Mouse (Mus musculus): Measurements from ENCODE around the gene Cebpb.

The Cebpb gene

GRCm38 (mm10) chr2:167693540-167693939 lies 4.8 kb downstream of the Cebpb start:
- Histone ChIP-seq H3K36me3 (ENCODE audit: control insufficient read depth, insufficient read depth, low read length, poor library complexity, severe bottlenecking) (no peaks in the 10 kb centered on the region), H3K27me3 (ENCODE audit: control insufficient read depth, insufficient read depth, low read length, poor library complexity, severe bottlenecking) (no peaks in the 10 kb centered on the region)
- DNase-seq (ENCODE audit: low read depth, low spot score) = no peak

DNA sequence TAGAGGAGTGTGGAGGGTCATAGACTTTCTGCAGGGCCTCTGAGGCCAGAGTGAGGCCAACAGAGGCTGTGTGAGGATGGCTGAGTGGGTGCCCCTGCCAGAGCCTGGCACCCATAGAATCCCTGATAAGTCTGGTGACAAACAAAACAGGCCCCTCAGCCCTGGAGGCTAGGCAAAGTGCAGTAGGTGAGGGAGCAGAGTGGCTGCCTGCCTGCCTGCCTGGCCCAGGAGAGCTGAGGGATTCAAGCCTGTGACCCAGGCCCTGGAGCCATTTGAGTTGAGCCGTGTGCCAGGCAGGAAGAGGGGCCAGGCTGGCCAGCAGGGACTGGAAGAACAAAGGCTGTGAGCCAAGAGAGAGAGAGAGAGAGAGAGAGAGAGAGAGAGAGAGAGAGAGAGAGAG lies 5.5 kb downstream of the Cebpb start:
- DNase-seq (ENCODE audit: low read depth, low spot score) = no peak
- Histone ChIP-seq H3K27me3 (ENCODE audit: control insufficient read depth, insufficient read depth, low read length, poor library complexity, severe bottlenecking) (no peaks in the 10 kb centered on the region), H3K36me3 (ENCODE audit: control insufficient read depth, insufficient read depth, low read length, poor library complexity, severe bottlenecking) (no peaks in the 10 kb centered on the region)

DNA sequence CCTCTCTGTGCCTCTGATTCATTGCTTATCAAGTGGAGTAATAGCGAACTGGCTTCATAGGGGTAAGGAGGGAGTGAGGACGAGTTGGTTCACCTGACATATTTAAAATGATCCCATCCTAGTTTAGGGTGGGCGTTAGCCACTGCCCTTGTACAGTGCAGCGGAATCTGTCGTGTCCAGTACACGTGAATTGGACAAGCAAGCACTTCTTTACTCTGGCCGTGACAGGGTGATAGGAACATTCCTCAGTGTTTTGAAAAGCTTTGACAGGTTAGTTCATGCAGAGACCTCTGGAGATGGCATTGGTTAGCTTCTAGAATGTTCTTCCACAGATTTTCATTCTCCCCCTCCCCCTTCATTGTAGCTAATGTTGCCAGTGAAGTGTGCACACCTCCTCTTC lies 6.2 kb downstream of the Cebpb start:
- Histone ChIP-seq H3K27me3 (ENCODE audit: control insufficient read depth, insufficient read depth, low read length, poor library complexity, severe bottlenecking) (no peaks in the 10 kb centered on the region), H3K36me3 (ENCODE audit: control insufficient read depth, insufficient read depth, low read length, poor library complexity, severe bottlenecking) (no peaks in the 10 kb centered on the region)
- no peak for DNase-seq (ENCODE audit: low read depth, low spot score)

DNA sequence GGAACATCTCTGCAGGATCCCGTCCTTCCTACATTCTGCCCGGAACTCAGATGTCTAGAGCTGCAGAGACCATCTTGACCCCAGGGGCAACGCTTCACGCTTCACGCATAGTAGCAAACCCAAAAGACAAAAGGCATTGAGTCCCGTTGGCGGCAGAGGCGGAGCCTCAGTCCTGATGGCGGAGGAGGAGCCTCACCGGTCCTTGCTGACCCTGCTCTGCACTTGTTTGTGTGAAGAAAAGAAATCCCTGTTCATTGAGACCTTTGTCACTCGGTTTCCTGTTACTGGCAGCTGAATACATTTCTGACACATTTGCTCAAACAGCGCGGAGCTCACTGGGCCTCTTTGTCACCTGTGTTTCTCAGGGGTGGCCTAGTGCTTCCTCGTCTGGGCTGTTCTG lies 6.8 kb downstream of the Cebpb start:
- Histone ChIP-seq H3K36me3 (ENCODE audit: control insufficient read depth, insufficient read depth, low read length, poor library complexity, severe bottlenecking) (no peaks in the 10 kb centered on the region), H3K27me3 (ENCODE audit: control insufficient read depth, insufficient read depth, low read length, poor library complexity, severe bottlenecking) (no peaks in the 10 kb centered on the region)
- DNase-seq (ENCODE audit: low read depth, low spot score) = no peak

- Histone ChIP-seq H3K27me3 (ENCODE audit: control insufficient read depth, insufficient read depth, low read length, poor library complexity, severe bottlenecking) (no peaks in the 10 kb centered on the region), H3K36me3 (ENCODE audit: control insufficient read depth, insufficient read depth, low read length, poor library complexity, severe bottlenecking) (no peaks in the 10 kb centered on the region)
- DNase-seq (ENCODE audit: low read depth, low spot score) = no peak
These were observed 7.4 kb downstream of the Cebpb start for GRCm38 (mm10) chr2:167696143-167696542.

- DNase-seq (ENCODE audit: low read depth, low spot score) = peak; percentile 84
- Histone ChIP-seq H3K27me3 (ENCODE audit: control insufficient read depth, insufficient read depth, low read length, poor library complexity, severe bottlenecking) (no peaks in the 10 kb centered on the region), H3K36me3 (ENCODE audit: control insufficient read depth, insufficient read depth, low read length, poor library complexity, severe bottlenecking) (no peaks in the 10 kb centered on the region)
These were observed 9.2 kb downstream of the Cebpb start for GRCm38 (mm10) chr2:167697902-167698301.

- no peaks in the 10 kb centered on the region for H3K36me3 ChIP-seq (ENCODE audit: control insufficient read depth, insufficient read depth, low read length, poor library complexity, severe bottlenecking)
- DNase-seq (ENCODE audit: low read depth, low spot score) = no peak
- H3K27me3 ChIP-seq (ENCODE audit: control insufficient read depth, insufficient read depth, low read length, poor library complexity, severe bottlenecking) = no peaks in the 10 kb centered on the region
These were observed 11.3 kb downstream of the Cebpb start for GRCm38 (mm10) chr2:167700018-167700417.

- no peak for DNase-seq (ENCODE audit: low read depth, low spot score)
- no peaks in the 10 kb centered on the region for H3K36me3 ChIP-seq (ENCODE audit: control insufficient read depth, insufficient read depth, low read length, poor library complexity, severe bottlenecking)
- no peaks in the 10 kb centered on the region for H3K27me3 ChIP-seq (ENCODE audit: control insufficient read depth, insufficient read depth, low read length, poor library complexity, severe bottlenecking)
These were observed 12.8 kb downstream of the Cebpb start for GRCm38 (mm10) chr2:167701472-167701871.

DNA sequence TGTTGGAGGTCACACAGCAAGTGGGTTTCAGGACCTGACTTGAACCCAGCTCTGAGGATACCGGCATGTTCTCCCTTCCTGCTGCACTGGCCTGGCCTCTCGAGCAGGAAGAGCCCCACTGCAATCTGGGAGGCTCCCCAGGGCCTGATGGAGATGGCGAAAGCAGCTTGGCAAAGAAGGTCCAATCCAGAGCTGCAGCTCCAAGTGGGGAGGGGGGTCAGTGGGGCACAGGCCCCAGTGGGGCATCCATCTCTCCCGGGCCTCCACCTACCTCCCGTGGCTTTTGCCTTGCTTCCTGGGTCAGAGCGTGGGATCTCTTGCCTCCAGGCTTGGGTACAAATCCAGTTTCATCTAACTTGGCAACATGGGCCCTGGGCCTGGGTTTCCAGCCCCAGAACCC lies 13.4 kb downstream of the Cebpb start:
- Histone ChIP-seq H3K36me3 (ENCODE audit: control insufficient read depth, insufficient read depth, low read length, poor library complexity, severe bottlenecking) (no peaks in the 10 kb centered on the region), H3K27me3 (ENCODE audit: control insufficient read depth, insufficient read depth, low read length, poor library complexity, severe bottlenecking) (no peaks in the 10 kb centered on the region)
- no peak for DNase-seq (ENCODE audit: low read depth, low spot score)

- Histone ChIP-seq H3K27me3 (ENCODE audit: control insufficient read depth, insufficient read depth, low read length, poor library complexity, severe bottlenecking) (no peaks in the 10 kb centered on the region), H3K36me3 (ENCODE audit: control insufficient read depth, insufficient read depth, low read length, poor library complexity, severe bottlenecking) (no peaks in the 10 kb centered on the region)
- DNase-seq (ENCODE audit: low read depth, low spot score) = no peak
These were observed 15.7 kb downstream of the Cebpb start for GRCm38 (mm10) chr2:167704409-167704808.

DNA sequence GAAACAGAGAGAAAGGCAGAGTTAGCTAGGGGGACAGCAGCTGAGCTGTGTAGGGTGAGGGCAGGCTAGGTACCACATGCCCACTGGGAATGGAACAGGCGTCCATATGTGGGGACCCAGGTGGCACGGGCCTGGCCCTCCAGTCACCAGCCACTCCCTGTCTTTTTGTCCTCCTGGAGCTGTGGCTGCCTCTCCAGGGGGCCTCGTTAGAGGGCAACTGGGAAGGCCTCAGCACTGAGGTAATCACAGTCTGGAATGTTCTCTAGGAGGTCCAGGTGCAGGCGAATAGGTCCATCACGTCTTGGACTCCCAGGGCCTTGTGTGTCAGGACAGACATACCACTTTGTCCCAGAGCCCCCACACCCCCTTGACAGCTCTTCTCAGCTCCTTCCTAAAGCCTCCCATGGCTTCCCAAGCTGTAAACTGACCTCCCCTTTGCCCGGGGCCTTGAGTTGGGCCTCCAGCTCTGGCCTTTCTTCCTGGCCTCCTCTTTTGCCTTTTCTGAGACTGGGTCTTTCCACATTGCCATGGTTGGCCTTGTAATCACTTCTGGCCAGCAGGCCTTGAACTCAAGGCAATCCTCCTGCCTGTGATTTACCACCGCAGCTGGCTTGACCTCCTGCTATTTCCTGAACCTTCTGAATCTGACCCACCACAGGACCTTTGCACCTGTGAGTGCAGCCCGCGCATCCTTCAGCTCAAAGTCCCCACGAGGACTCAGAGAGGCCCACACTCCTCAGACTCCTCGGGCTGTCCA lies 17.6 kb downstream of the Cebpb start:
- no peak for DNase-seq (ENCODE audit: low read depth, low spot score)
- no peaks in the 10 kb centered on the region for H3K27me3 ChIP-seq (ENCODE audit: control insufficient read depth, insufficient read depth, low read length, poor library complexity, severe bottlenecking)
- no peaks in the 10 kb centered on the region for H3K36me3 ChIP-seq (ENCODE audit: control insufficient read depth, insufficient read depth, low read length, poor library complexity, severe bottlenecking)

- H3K36me3 ChIP-seq (ENCODE audit: control insufficient read depth, insufficient read depth, low read length, poor library complexity, severe bottlenecking) = no peaks in the 10 kb centered on the region
- no peak for DNase-seq (ENCODE audit: low read depth, low spot score)
- H3K27me3 ChIP-seq (ENCODE audit: control insufficient read depth, insufficient read depth, low read length, poor library complexity, severe bottlenecking) = no peaks in the 10 kb centered on the region
These were observed 19.7 kb downstream of the Cebpb start for GRCm38 (mm10) chr2:167708373-167708772.

- no peaks in the 10 kb centered on the region for H3K27me3 ChIP-seq (ENCODE audit: control insufficient read depth, insufficient read depth, low read length, poor library complexity, severe bottlenecking)
- DNase-seq (ENCODE audit: low read depth, low spot score) = no peak
- no peaks in the 10 kb centered on the region for H3K36me3 ChIP-seq (ENCODE audit: control insufficient read depth, insufficient read depth, low read length, poor library complexity, severe bottlenecking)
These were observed 21.3 kb downstream of the Cebpb start for GRCm38 (mm10) chr2:167709969-167710368.

DNA sequence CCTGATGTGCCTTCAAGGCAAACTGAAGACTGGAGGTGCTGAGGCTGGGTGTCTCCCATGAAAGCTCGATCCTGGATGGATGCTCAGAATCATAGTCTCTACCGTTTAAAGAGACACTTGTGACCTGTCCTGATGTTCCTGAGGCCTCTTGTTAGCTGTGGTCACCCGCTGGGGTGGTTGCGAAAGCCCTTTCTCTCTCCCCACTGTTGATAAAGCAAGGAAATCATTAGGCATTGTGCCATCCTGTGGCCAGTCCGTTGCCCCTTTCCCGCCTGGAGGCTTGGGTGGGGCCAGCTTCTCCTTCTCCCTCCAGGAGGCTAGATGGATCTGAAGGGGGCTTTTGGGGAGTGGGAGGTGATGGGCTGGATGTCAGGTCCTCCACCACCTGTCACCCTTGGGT lies 21.9 kb downstream of the Cebpb start:
- no peaks in the 10 kb centered on the region for H3K36me3 ChIP-seq (ENCODE audit: control insufficient read depth, insufficient read depth, low read length, poor library complexity, severe bottlenecking)
- H3K27me3 ChIP-seq (ENCODE audit: control insufficient read depth, insufficient read depth, low read length, poor library complexity, severe bottlenecking) = no peaks in the 10 kb centered on the region
- no peak for DNase-seq (ENCODE audit: low read depth, low spot score)

GRCm38 (mm10) chr2:167712872-167713821 lies 24.4 kb downstream of the Cebpb start:
- DNase-seq (ENCODE audit: low read depth, low spot score) = peak; percentile 72
- Histone ChIP-seq H3K36me3 (ENCODE audit: control insufficient read depth, insufficient read depth, low read length, poor library complexity, severe bottlenecking) (no peaks in the 10 kb centered on the region), H3K27me3 (ENCODE audit: control insufficient read depth, insufficient read depth, low read length, poor library complexity, severe bottlenecking) (no peaks in the 10 kb centered on the region)
